Mouse (Mus musculus) 3T3-L1 (cell line): ENCODE measurements around the gene Dpep1.
"Not testable (repeated sequence)": the region's sequence is repeated elsewhere in the genome, so short reads cannot be mapped to it uniquely, and the experiment has no call there.

Experiments used
- DNase-seq: peaks from one replicate; pipeline ENCODE4 v3.0.0-alpha.2; 2015; ENCODE audit warnings: low read depth, low spot score

Gene Dpep1

GRCm38 (mm10) chr8:123185566-123186409, at the start of gene Dpep1:
Gene Dpep1, plus strand, starts transcription at chr8:123186242.
- peak; percentile 60 for DNase-seq

- no peak for DNase-seq
Observed at GRCm38 (mm10) chr8:123136287-123136686, 49.8 kb upstream of the Dpep1 start.

- peak; percentile 88 for DNase-seq
Observed at GRCm38 (mm10) chr8:123137645-123138077, 48.4 kb upstream of the Dpep1 start.

- DNase-seq: no peak
Observed at GRCm38 (mm10) chr8:123138741-123139140, 47.3 kb upstream of the Dpep1 start.

- peak; percentile 98 for DNase-seq
Observed at GRCm38 (mm10) chr8:123141741-123142462, 44.1 kb upstream of the Dpep1 start.

GRCm38 (mm10) chr8:123145279-123145678, 40.8 kb upstream of the Dpep1 start:
- DNase-seq: peak; percentile 77

GRCm38 (mm10) chr8:123146390-123146789, 39.7 kb upstream of the Dpep1 start:
- no peak for DNase-seq

GRCm38 (mm10) chr8:123150737-123151171, 35.3 kb upstream of the Dpep1 start:
- no peak for DNase-seq

- peak; percentile 42 for DNase-seq
Observed at GRCm38 (mm10) chr8:123155177-123155576, 30.9 kb upstream of the Dpep1 start.

- DNase-seq: no peak
Observed at GRCm38 (mm10) chr8:123156070-123156773, 29.8 kb upstream of the Dpep1 start.

GRCm38 (mm10) chr8:123157888-123158465, 28.1 kb upstream of the Dpep1 start, which contains the start of gene Sult5a1:
Gene Sult5a1, minus strand, starts transcription at chr8:123158315.
- DNase-seq: no peak

- DNase-seq: peak; percentile 37
Observed at GRCm38 (mm10) chr8:123181391-123181790, 4.7 kb upstream of the Dpep1 start.

- peak; percentile 59 for DNase-seq
Observed at GRCm38 (mm10) chr8:123188006-123188405, 2.0 kb downstream of the Dpep1 start.

GRCm38 (mm10) chr8:123188841-123189240, 2.8 kb downstream of the Dpep1 start:
- no peak for DNase-seq

GRCm38 (mm10) chr8:123190678-123191077, 4.6 kb downstream of the Dpep1 start:
- DNase-seq: peak; percentile 78

GRCm38 (mm10) chr8:123191908-123192307, 5.9 kb downstream of the Dpep1 start:
- no peak for DNase-seq

- no peak for DNase-seq
Observed at GRCm38 (mm10) chr8:123193771-123194170, 7.7 kb downstream of the Dpep1 start.

- DNase-seq: not testable (repeated sequence)
Observed at GRCm38 (mm10) chr8:123197016-123197415, 11.0 kb downstream of the Dpep1 start.

GRCm38 (mm10) chr8:123199864-123200263, 13.8 kb downstream of the Dpep1 start:
- DNase-seq: no peak

- peak; percentile 87 for DNase-seq
Observed at GRCm38 (mm10) chr8:123202288-123202687, 16.2 kb downstream of the Dpep1 start.

- no peak for DNase-seq
Observed at GRCm38 (mm10) chr8:123203571-123203970, 17.5 kb downstream of the Dpep1 start.
